Mouse (Mus musculus) small intestine, adult 2 months (tissue): Measurements from ENCODE around the gene Ptprh.

ENCODE experiments used
- CTCF ChIP-seq: fragments of 200-500 bp; IDR thresholded peaks from 2 replicates; pipeline ENCODE4 v1.5.1; 2012; ENCODE audit warnings: low read depth, mild to moderate bottlenecking, control low read depth, inconsistent platforms, low read length, moderate library complexity, mixed read lengths; ENCODE audit not compliant: insufficient replicate concordance, insufficient read length; ENCODE audit errors: extremely low read depth
- POLR2A ChIP-seq: fragments of 200-500 bp; IDR thresholded peaks from 2 replicates; pipeline ENCODE4 v1.6.1; 2012; ENCODE audit warnings: low read depth, mild to moderate bottlenecking, control low read depth, inconsistent platforms, low read length, moderate library complexity

- TF ChIP-seq CTCF: no peak
- no peak for TF ChIP-seq POLR2A
Measured at GRCm38 (mm10) chr7:4651581-4651980, 47.7 kb upstream of the Ptprh start.
